Mouse (Mus musculus): ENCODE measurements around the gene Habp2.

Gene Habp2

DNA sequence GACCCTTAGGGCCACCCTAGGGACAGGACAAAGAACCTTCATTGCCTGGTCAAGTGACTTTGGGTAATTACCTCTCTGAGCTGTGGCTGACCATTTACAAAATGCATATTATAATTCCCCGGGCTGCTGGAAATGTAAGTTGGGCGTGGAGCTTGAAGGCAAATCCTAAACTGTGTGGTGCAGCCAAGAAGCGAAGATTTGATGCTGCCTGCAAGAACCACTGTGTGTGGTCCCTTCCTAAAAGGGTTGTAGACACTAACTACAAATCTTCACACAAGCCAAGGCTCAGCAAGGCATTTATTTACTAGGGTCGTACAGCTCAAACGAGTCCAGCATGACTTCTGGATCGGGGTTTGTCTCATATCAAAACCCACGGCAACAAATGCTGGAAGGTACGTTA is 77.6 kb downstream of the Habp2 start:
- no peak for DNase-seq

DNA sequence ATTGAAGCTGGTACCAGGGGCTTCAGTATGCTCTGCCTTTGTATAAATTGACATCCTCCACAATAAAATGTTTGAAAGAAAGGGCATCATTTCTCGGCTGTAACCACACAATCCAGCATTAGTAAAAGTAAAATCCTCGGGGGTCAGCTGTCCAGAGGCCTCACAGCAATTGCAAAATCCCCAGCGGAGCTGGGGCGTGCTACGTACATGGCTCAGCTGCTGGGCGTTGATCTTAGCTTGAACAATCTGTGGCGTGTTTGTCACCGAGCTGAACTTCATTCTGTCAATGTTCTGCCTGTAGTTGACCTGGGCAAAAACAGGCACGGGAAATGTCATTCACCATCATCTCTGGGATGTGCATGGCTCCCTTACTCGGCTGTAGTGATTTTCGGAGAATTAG is 79.2 kb downstream of the Habp2 start:
- no peak for DNase-seq

GRCm38 (mm10) chr19:56366625-56367024 is 79.7 kb downstream of the Habp2 start:
- DNase-seq = no peak

DNA sequence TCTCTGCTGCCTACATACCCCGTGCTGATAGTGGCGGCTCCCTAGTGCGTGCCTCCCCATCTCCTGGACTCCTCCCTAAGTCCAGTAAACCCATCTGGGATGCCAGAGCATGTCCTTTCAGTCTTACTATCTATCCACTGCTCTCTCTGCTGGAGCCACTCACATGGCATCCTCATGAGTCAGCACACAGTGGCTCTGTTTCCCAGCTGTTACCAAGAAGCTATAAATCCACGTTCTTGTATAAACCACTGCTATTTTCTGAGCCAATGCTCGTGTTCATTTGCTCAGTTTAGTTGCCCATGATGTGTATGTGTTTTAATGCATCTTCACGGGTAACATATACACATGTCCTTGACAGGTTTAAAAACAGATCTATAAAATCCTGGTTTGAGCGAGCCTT is 80.8 kb downstream of the Habp2 start:
- DNase-seq = no peak

DNA sequence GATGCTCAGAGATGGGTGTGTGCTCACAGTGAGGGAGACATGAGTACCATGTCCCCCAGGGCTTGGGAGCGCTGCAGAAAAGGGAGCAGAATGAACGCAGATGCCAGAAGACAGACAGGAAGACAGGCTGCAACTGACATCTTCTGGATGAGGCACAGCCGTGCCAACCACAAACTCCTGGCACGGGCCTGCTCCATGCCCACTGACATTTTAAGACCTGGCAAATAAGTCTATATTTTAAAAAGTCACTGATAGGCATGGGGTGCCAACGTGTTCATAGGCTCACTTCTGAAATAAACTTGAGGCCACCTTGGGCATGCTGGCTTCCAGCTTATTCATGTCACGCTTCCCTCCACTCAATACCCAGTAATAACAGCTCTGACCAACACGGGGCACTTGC is 82.0 kb downstream of the Habp2 start:
- DNase-seq = no peak
